Mouse (Mus musculus): ENCODE results near the gene Glyctk. TPM values are rescaled to one million over a fixed set of nuclear protein-coding genes. Genes with fewer than 3 reads are reported as not detected.
"Not testable (repeated sequence)": the region's sequence is repeated elsewhere in the genome, so short reads cannot be mapped to it uniquely, and the experiment has no call there.

Gene Glyctk
- polyA plus RNA-seq, 1 experiment from 2014 or later = 1.5 TPM

GRCm38 (mm10) chr9:106169917-106170316 lies 12.0 kb upstream of the Glyctk start:
- Histone ChIP-seq H3K9ac (peak overlapping the region; percentile 90; the same call in 1 of the 2 replicates), H3K4me1 (ENCODE audit: insufficient read depth) (peaks cover 19% of the 10 kb centered on the region), H3K4me3 (ENCODE audit: low read depth, low read length) (peak overlapping the region; percentile 96; the same call in 1 of the 2 replicates), H3K36me3 (ENCODE audit: insufficient read depth) (0 out of 2 replicates have a peak, but pooled peaks cover 9% of the 10 kb centered on the region), H3K9me3 (ENCODE audit: low read depth, low read length) (no peaks in the 10 kb centered on the region), H3K27me3 (ENCODE audit: insufficient read depth, low read length) (no peaks in the 10 kb centered on the region), H3K4me2 (peak overlapping the region; percentile 86), H3K27ac (ENCODE audit: low read depth) (no peak overlapping the region)
- no peak for TF ChIP-seq CTCF (IDR thresholded peaks at IDR 0.05; ENCODE audit: low read depth)
- WGBS = 23% methylated on average over 6 of the region's 6 CpGs
- DNase-seq (no peak), ATAC-seq (ENCODE audit: insufficient read depth) (no peak)

- H3K27me3 ChIP-seq (ENCODE audit: insufficient read depth, low read length); DNase-seq; ATAC-seq (ENCODE audit: insufficient read depth); H3K36me3 ChIP-seq (ENCODE audit: insufficient read depth); H3K27ac ChIP-seq (ENCODE audit: low read depth); H3K9me3 ChIP-seq (ENCODE audit: low read depth, low read length); H3K4me3 ChIP-seq (ENCODE audit: low read depth, low read length); H3K9ac ChIP-seq; H3K4me2 ChIP-seq: not testable (repeated sequence)
- peaks cover 15% of the 10 kb centered on the region for H3K4me1 ChIP-seq (ENCODE audit: insufficient read depth)
- 60% methylated on average over 1 of the region's 1 CpGs for WGBS
Observed at GRCm38 (mm10) chr9:106169006-106169405, 11.1 kb upstream of the Glyctk start.

- 38% methylated on average over 1 of the region's 1 CpGs for WGBS
- Histone ChIP-seq H3K27me3 (ENCODE audit: insufficient read depth, low read length) (no peaks in the 10 kb centered on the region), H3K27ac (ENCODE audit: low read depth) (no peak overlapping the region), H3K4me1 (ENCODE audit: insufficient read depth) (peaks cover 5% of the 10 kb centered on the region; the same call in 1 of the 2 replicates), H3K36me3 (ENCODE audit: insufficient read depth) (no peaks in the 10 kb centered on the region), H3K4me2 (no peak overlapping the region), H3K9me3 (ENCODE audit: low read depth, low read length) (no peaks in the 10 kb centered on the region), H3K9ac (no peak overlapping the region), H3K4me3 (ENCODE audit: low read depth, low read length) (no peak overlapping the region)
- no peak for ATAC-seq (ENCODE audit: insufficient read depth)
- DNase-seq = no peak
- TF ChIP-seq CTCF (IDR thresholded peaks at IDR 0.05; ENCODE audit: low read depth) = no peak
Observed at GRCm38 (mm10) chr9:106167703-106168102, 9.8 kb upstream of the Glyctk start.

GRCm38 (mm10) chr9:106167241-106167640 lies 9.3 kb upstream of the Glyctk start:
- Histone ChIP-seq H3K4me2 (no peak overlapping the region), H3K4me1 (ENCODE audit: insufficient read depth) (peaks cover 5% of the 10 kb centered on the region; the same call in 1 of the 2 replicates), H3K27ac (ENCODE audit: low read depth) (no peak overlapping the region), H3K36me3 (ENCODE audit: insufficient read depth) (no peaks in the 10 kb centered on the region), H3K9ac (no peak overlapping the region), H3K9me3 (ENCODE audit: low read depth, low read length) (no peaks in the 10 kb centered on the region), H3K4me3 (ENCODE audit: low read depth, low read length) (no peak overlapping the region), H3K27me3 (ENCODE audit: insufficient read depth, low read length) (no peaks in the 10 kb centered on the region)
- no peak for TF ChIP-seq CTCF (IDR thresholded peaks at IDR 0.05; ENCODE audit: low read depth)
- no peak for DNase-seq
- 69% methylated on average over 3 of the region's 3 CpGs for WGBS
- ATAC-seq (ENCODE audit: insufficient read depth) = no peak

GRCm38 (mm10) chr9:106166709-106167108 lies 8.8 kb upstream of the Glyctk start:
- DNase-seq (no peak), ATAC-seq (ENCODE audit: insufficient read depth) (no peak)
- H3K4me3 ChIP-seq (ENCODE audit: low read depth, low read length) = no peak overlapping the region
- TF ChIP-seq CTCF (IDR thresholded peaks at IDR 0.05; ENCODE audit: low read depth) = no peak
- H3K27ac ChIP-seq (ENCODE audit: low read depth) = no peak overlapping the region
- H3K27me3 ChIP-seq (ENCODE audit: insufficient read depth, low read length) = no peaks in the 10 kb centered on the region
- no peak overlapping the region for H3K9ac ChIP-seq
- WGBS = 67% methylated on average over 2 of the region's 2 CpGs
- H3K4me1 ChIP-seq (ENCODE audit: insufficient read depth) = peaks cover 5% of the 10 kb centered on the region; the same call in 1 of the 2 replicates
- no peak overlapping the region for H3K4me2 ChIP-seq
- H3K36me3 ChIP-seq (ENCODE audit: insufficient read depth) = no peaks in the 10 kb centered on the region
- H3K9me3 ChIP-seq (ENCODE audit: low read depth, low read length) = no peaks in the 10 kb centered on the region

- TF ChIP-seq CTCF (IDR thresholded peaks at IDR 0.05; ENCODE audit: low read depth) = no peak
- H3K27ac ChIP-seq (ENCODE audit: low read depth) = peak overlapping the region; percentile 95
- ATAC-seq (ENCODE audit: insufficient read depth) (no peak), DNase-seq (peak; percentile 27)
- 50% methylated on average over 5 of the region's 5 CpGs for WGBS
- peak overlapping the region; percentile 55 for H3K4me3 ChIP-seq (ENCODE audit: low read depth, low read length)
- H3K9me3 ChIP-seq (ENCODE audit: low read depth, low read length) = no peaks in the 10 kb centered on the region
- H3K4me2 ChIP-seq = peak overlapping the region; percentile 63
- no peaks in the 10 kb centered on the region for H3K27me3 ChIP-seq (ENCODE audit: insufficient read depth, low read length)
- no peaks in the 10 kb centered on the region for H3K36me3 ChIP-seq (ENCODE audit: insufficient read depth)
- H3K9ac ChIP-seq = peak overlapping the region; percentile 65
- no peaks in the 10 kb centered on the region; the same call in 1 of the 2 replicates for H3K4me1 ChIP-seq (ENCODE audit: insufficient read depth)
Observed at GRCm38 (mm10) chr9:106160426-106160825, 2.5 kb upstream of the Glyctk start.

- peak overlapping the region; percentile 55 for H3K4me3 ChIP-seq (ENCODE audit: low read depth, low read length)
- H3K4me1 ChIP-seq (ENCODE audit: insufficient read depth) = no peaks in the 10 kb centered on the region; the same call in 1 of the 2 replicates
- H3K27ac ChIP-seq (ENCODE audit: low read depth) = peak overlapping the region; percentile 95
- peak; percentile 82 for ATAC-seq (ENCODE audit: insufficient read depth)
- no peak for TF ChIP-seq CTCF (IDR thresholded peaks at IDR 0.05; ENCODE audit: low read depth)
- H3K4me2 ChIP-seq = peak overlapping the region; percentile 63
- H3K27me3 ChIP-seq (ENCODE audit: insufficient read depth, low read length) = no peaks in the 10 kb centered on the region
- H3K36me3 ChIP-seq (ENCODE audit: insufficient read depth) = no peaks in the 10 kb centered on the region
- WGBS = 4% methylated on average over 24 of the region's 24 CpGs
- no peaks in the 10 kb centered on the region for H3K9me3 ChIP-seq (ENCODE audit: low read depth, low read length)
- peak; percentile 99 for DNase-seq
- peak overlapping the region; percentile 65 for H3K9ac ChIP-seq
Observed at GRCm38 (mm10) chr9:106159784-106160301, 1.9 kb upstream of the Glyctk start.
